Mouse (Mus musculus): Measurements from ENCODE around the gene H2afj.

Gene H2afj

GRCm38 (mm10) chr6:136808014-136808417 is at the start of gene H2afj:
Gene H2afj (plus strand): TSS chr6:136808244.
- peak; percentile 98 for DNase-seq (ENCODE audit: low spot score in 2 of 2)

GRCm38 (mm10) chr6:136763912-136764311 is 44.1 kb upstream of the H2afj start:
- DNase-seq (ENCODE audit: low spot score in 2 of 2), result no peak

- no peak for DNase-seq (ENCODE audit: low spot score in 2 of 2)
Measured at GRCm38 (mm10) chr6:136769143-136769542, 38.9 kb upstream of the H2afj start.

GRCm38 (mm10) chr6:136769859-136770258 is 38.2 kb upstream of the H2afj start:
- no peak for DNase-seq (ENCODE audit: low spot score in 2 of 2)

- no peak for DNase-seq (ENCODE audit: low spot score in 2 of 2)
Measured at GRCm38 (mm10) chr6:136776392-136776791, 31.7 kb upstream of the H2afj start.

GRCm38 (mm10) chr6:136781377-136781986 is 26.6 kb upstream of the H2afj start, which contains the start of gene Gucy2c:
Gene Gucy2c (minus strand): TSS chr6:136781765.
- no peak for DNase-seq (ENCODE audit: low spot score in 2 of 2)

- no peak for DNase-seq (ENCODE audit: low spot score in 2 of 2)
Measured at GRCm38 (mm10) chr6:136782146-136782545, 25.9 kb upstream of the H2afj start.

GRCm38 (mm10) chr6:136782761-136783160 is 25.3 kb upstream of the H2afj start:
- DNase-seq (ENCODE audit: low spot score in 2 of 2), result no peak

- DNase-seq (ENCODE audit: low spot score in 2 of 2), result no peak
Measured at GRCm38 (mm10) chr6:136789391-136789971, 18.6 kb upstream of the H2afj start.

- DNase-seq (ENCODE audit: low spot score in 2 of 2), result no peak
Measured at GRCm38 (mm10) chr6:136792884-136793758, 14.9 kb upstream of the H2afj start.

- no peak for DNase-seq (ENCODE audit: low spot score in 2 of 2)
Measured at GRCm38 (mm10) chr6:136793831-136794525, 14.1 kb upstream of the H2afj start.

- no peak for DNase-seq (ENCODE audit: low spot score in 2 of 2)
Measured at GRCm38 (mm10) chr6:136795110-136795509, 12.9 kb upstream of the H2afj start.

GRCm38 (mm10) chr6:136795850-136796249 is 12.2 kb upstream of the H2afj start:
- DNase-seq (ENCODE audit: low spot score in 2 of 2), result no peak

- peak in 1 of 2 experiments; percentile 47 for DNase-seq (ENCODE audit: low spot score in 2 of 2)
Measured at GRCm38 (mm10) chr6:136797874-136798693, 10.0 kb upstream of the H2afj start.

- DNase-seq (ENCODE audit: low spot score in 2 of 2), result no peak
Measured at GRCm38 (mm10) chr6:136800710-136801109, 7.3 kb upstream of the H2afj start.

- DNase-seq (ENCODE audit: low spot score in 2 of 2), result no peak
Measured at GRCm38 (mm10) chr6:136801274-136801673, 6.8 kb upstream of the H2afj start.

GRCm38 (mm10) chr6:136803093-136803738 is 4.8 kb upstream of the H2afj start:
- peak in 1 of 2 experiments; percentile 44 for DNase-seq (ENCODE audit: low spot score in 2 of 2)

- peak; percentile 96 to 99 for DNase-seq (ENCODE audit: low spot score in 2 of 2)
Measured at GRCm38 (mm10) chr6:136803739-136804633, 4.1 kb upstream of the H2afj start, which contains the start of gene Hist4h4. Gene Hist4h4 (minus strand): TSS chr6:136804415.

GRCm38 (mm10) chr6:136804705-136805408 is 3.2 kb upstream of the H2afj start:
- peak in 1 of 2 experiments; percentile 38 for DNase-seq (ENCODE audit: low spot score in 2 of 2)
